Mouse (Mus musculus) olfactory bulb, adult 2 months (tissue): ENCODE data around the gene Snx6.

Experiments
- CTCF ChIP-seq: fragments of 200-500 bp; IDR thresholded peaks from 2 replicates; pipeline ENCODE4 v1.5.1; 2012; ENCODE audit warnings: low read depth, mild to moderate bottlenecking, low read length, moderate library complexity; ENCODE audit not compliant: insufficient read depth
- POLR2A ChIP-seq: fragments of 200-500 bp; IDR thresholded peaks from 2 replicates; pipeline ENCODE4 v1.6.1; 2012; ENCODE audit warnings: mild to moderate bottlenecking, low read depth, low read length, moderate library complexity; ENCODE audit not compliant: insufficient read depth

DNA sequence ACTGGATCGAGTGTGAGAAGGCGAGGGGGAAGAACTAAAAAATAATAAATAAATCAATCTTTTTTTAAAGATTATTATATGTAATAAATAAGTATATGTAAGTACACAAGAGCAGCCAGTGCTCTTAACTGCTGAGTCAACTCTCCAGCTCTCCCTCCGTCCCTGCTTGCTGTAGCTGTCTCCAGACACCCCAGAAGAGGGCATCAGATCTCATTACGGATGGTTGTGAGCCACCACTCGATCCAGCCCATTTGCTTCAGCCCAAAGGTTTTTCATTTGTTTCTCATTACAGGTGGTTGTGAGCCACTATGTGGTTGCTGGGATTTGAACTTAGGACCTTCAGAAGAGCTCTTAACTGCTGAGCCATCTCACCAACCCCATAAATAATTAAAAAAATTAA, 34.4 kb upstream of the Snx6 start:
- TF ChIP-seq POLR2A (no peak), CTCF (no peak)
